Mouse (Mus musculus) heart, embryonic 11.5 days (tissue): Measurements from ENCODE around the gene Wfdc13. TPM values are rescaled to one million over a fixed set of nuclear protein-coding genes. Genes with fewer than 3 reads are reported as not detected.
A peak's percentile ranks its signal among the peaks of the same experiment; 100 is the strongest.

ENCODE experiments used
- ATAC-seq: fragments of 200-750 bp; cut with Nextera tagmentation; replicated peaks from 2 replicates; pipeline ENCODE4 v1.8.0; 2017; ENCODE audit warnings: moderate library complexity; ENCODE audit not compliant: insufficient number of reproducible peaks, low FRiP score, low TSS enrichment
- H3K27ac ChIP-seq: fragments of 300-500 bp; sonication (generic); 2 replicates; pipeline ENCODE4 v1.5.1; 2014; ENCODE audit warnings: mild to moderate bottlenecking, low read depth, low read length
- H3K27me3 ChIP-seq: fragments of 300-500 bp; sonication (generic); 2 replicates; pipeline ENCODE4 v1.6.1; 2014; ENCODE audit warnings: mild to moderate bottlenecking, low read length, mixed read lengths; ENCODE audit not compliant: control insufficient read depth, insufficient read depth
- H3K36me3 ChIP-seq: fragments of 300-500 bp; sonication (generic); 2 replicates; pipeline ENCODE4 v1.6.1; 2014; ENCODE audit warnings: mild to moderate bottlenecking, low read length, moderate library complexity, mixed read lengths; ENCODE audit not compliant: control insufficient read depth, insufficient read depth
- H3K4me1 ChIP-seq: fragments of 300-500 bp; sonication (generic); 2 replicates; pipeline ENCODE4 v1.6.1; 2014; ENCODE audit warnings: low read length; ENCODE audit not compliant: control insufficient read depth, insufficient read depth
- H3K4me2 ChIP-seq: fragments of 300-500 bp; sonication (generic); 2 replicates; pipeline ENCODE4 v1.6.1; 2014; ENCODE audit warnings: mild to moderate bottlenecking, moderate library complexity
- H3K4me3 ChIP-seq: fragments of 300-500 bp; sonication (generic); 2 replicates; pipeline ENCODE4 v1.5.1; 2014; ENCODE audit warnings: low read depth, low read length
- H3K9ac ChIP-seq: fragments of 300-500 bp; sonication (generic); 2 replicates; pipeline ENCODE4 v1.6.1; 2014; ENCODE audit warnings: mild to moderate bottlenecking, low read depth, low read length, moderate library complexity
- H3K9me3 ChIP-seq: fragments of 300-500 bp; sonication (generic); replicated peaks from 2 replicates; pipeline ENCODE4 v1.6.1; 2016; ENCODE audit warnings: low read length; ENCODE audit not compliant: control insufficient read depth
- WGBS: fragments of 180-500 bp; shearing (Covaris S2); extraction: QIAGEN DNeasy Blood & Tissue Kit; methylation state at CpG from one replicate; pipeline ENCODE4 v1.1.7; 2014; ENCODE audit not compliant: insufficient replicate concordance; 5-methylcytosine and 5-hydroxymethylcytosine counted together
- polyA plus RNA-seq: library from polyadenylated mRNA; unstranded; fragments of >200 nt; fragmentation: Nextera tagmentation; extraction: Ambion mirVana; gene quantifications from 2 replicates; pipeline ENCODE4 v1.2.1, GENCODE M21; 2014

Gene Wfdc13
- polyA plus RNA-seq, 1 experiment from 2014 or later: not detected

- 72% methylated on average over 5 of the region's 5 CpGs for WGBS
- Histone ChIP-seq H3K4me2 (no peak overlapping the region), H3K9me3 (0 out of 2 replicates have a peak, but pooled peaks cover 5% of the 10 kb centered on the region), H3K27me3 (no peaks in the 10 kb centered on the region), H3K9ac (no peak overlapping the region), H3K4me1 (no peaks in the 10 kb centered on the region), H3K36me3 (no peaks in the 10 kb centered on the region), H3K4me3 (no peak overlapping the region), H3K27ac (no peak overlapping the region)
- no peak for ATAC-seq
Measured at GRCm38 (mm10) chr2:164670261-164670660, 14.6 kb upstream of the Wfdc13 start.

- WGBS: 45% methylated on average over 1 of the region's 1 CpGs
- Histone ChIP-seq H3K27me3 (no peaks in the 10 kb centered on the region), H3K27ac (no peak overlapping the region), H3K9ac (no peak overlapping the region), H3K4me2 (no peak overlapping the region), H3K9me3 (0 out of 2 replicates have a peak, but pooled peaks cover 5% of the 10 kb centered on the region), H3K36me3 (no peaks in the 10 kb centered on the region), H3K4me3 (no peak overlapping the region), H3K4me1 (no peaks in the 10 kb centered on the region)
- no peak for ATAC-seq
Measured at GRCm38 (mm10) chr2:164670938-164671337, 14.0 kb upstream of the Wfdc13 start.

- H3K4me3 ChIP-seq: no peak within 1 kb of the TSS
- H3K36me3 ChIP-seq: no peaks in the 10 kb centered on the region
Measured at GRCm38 (mm10) chr2:164673987-164674386, 10.9 kb upstream of the Wfdc13 start, which contains the start of gene Wfdc11. TSS of gene Wfdc11 (minus strand) at chr2:164674087.

GRCm38 (mm10) chr2:164676103-164676502 lies 8.8 kb upstream of the Wfdc13 start:
- 75% methylated on average over 7 of the region's 7 CpGs for WGBS
- Histone ChIP-seq H3K9ac (no peak overlapping the region), H3K27ac (no peak overlapping the region), H3K4me2 (no peak overlapping the region), H3K4me1 (0 out of 2 replicates have a peak, but pooled peaks cover 3% of the 10 kb centered on the region), H3K9me3 (0 out of 2 replicates have a peak, but pooled peaks cover 2% of the 10 kb centered on the region), H3K4me3 (no peak overlapping the region), H3K36me3 (no peaks in the 10 kb centered on the region), H3K27me3 (no peaks in the 10 kb centered on the region)
- ATAC-seq: no peak

More at GRCm38 (mm10) chr2:164673987-164674386, 10.9 kb upstream of the Wfdc13 start, which contains the start of gene Wfdc11:
- ATAC-seq: no peak
- H3K27me3 ChIP-seq: no peaks in the 10 kb centered on the region
- H3K4me1 ChIP-seq: no peaks in the 10 kb centered on the region
- H3K9ac ChIP-seq: no peak within 1 kb of the TSS
- 68% methylated on average over 7 of the region's 7 CpGs for WGBS
- no peak within 1 kb of the TSS for H3K27ac ChIP-seq
- no peak within 1 kb of the TSS for H3K4me2 ChIP-seq
- H3K9me3 ChIP-seq: 0 out of 2 replicates have a peak, but pooled peaks cover 2% of the 10 kb centered on the region

- no peak for ATAC-seq
- Histone ChIP-seq H3K9ac (no peak overlapping the region), H3K4me2 (no peak overlapping the region), H3K27me3 (no peaks in the 10 kb centered on the region), H3K36me3 (no peaks in the 10 kb centered on the region), H3K27ac (no peak overlapping the region), H3K9me3 (0 out of 2 replicates have a peak, but pooled peaks cover 2% of the 10 kb centered on the region), H3K4me3 (no peak overlapping the region), H3K4me1 (0 out of 2 replicates have a peak, but pooled peaks cover 3% of the 10 kb centered on the region)
- 73% methylated on average over 16 of the region's 16 CpGs for WGBS
Measured at GRCm38 (mm10) chr2:164676916-164677685, 7.8 kb upstream of the Wfdc13 start.

GRCm38 (mm10) chr2:164678848-164679625 lies 5.9 kb upstream of the Wfdc13 start:
- peak overlapping the region; percentile 63 for H3K4me2 ChIP-seq
- H3K36me3 ChIP-seq: no peaks in the 10 kb centered on the region
- 0 out of 2 replicates have a peak, but pooled peaks cover 3% of the 10 kb centered on the region for H3K4me1 ChIP-seq
- 0 out of 2 replicates have a peak overlapping the region, but pooled peaks have one; percentile 34 for H3K9ac ChIP-seq
- H3K27ac ChIP-seq: no peak overlapping the region
- no peaks in the 10 kb centered on the region for H3K9me3 ChIP-seq
- peak overlapping the region; percentile 34 for H3K4me3 ChIP-seq
- WGBS: 20% methylated on average over 19 of the region's 19 CpGs
- ATAC-seq: peak; percentile 42; the same call in 1 of the 2 replicates
- no peaks in the 10 kb centered on the region for H3K27me3 ChIP-seq

- no peak overlapping the region for H3K9ac ChIP-seq
- H3K9me3 ChIP-seq: no peaks in the 10 kb centered on the region
- H3K4me2 ChIP-seq: no peak overlapping the region
- no peaks in the 10 kb centered on the region for H3K36me3 ChIP-seq
- 0 out of 2 replicates have a peak, but pooled peaks cover 3% of the 10 kb centered on the region for H3K4me1 ChIP-seq
- WGBS: 46% methylated on average over 3 of the region's 3 CpGs
- H3K4me3 ChIP-seq: no peak overlapping the region
- ATAC-seq: no peak
- H3K27me3 ChIP-seq: no peaks in the 10 kb centered on the region
- H3K27ac ChIP-seq: no peak overlapping the region
Measured at GRCm38 (mm10) chr2:164679906-164680305, 5.0 kb upstream of the Wfdc13 start.

- Histone ChIP-seq H3K27me3 (0 out of 2 replicates have a peak, but pooled peaks cover 3% of the 10 kb centered on the region), H3K4me1 (no peaks in the 10 kb centered on the region), H3K4me3 (no peak within 1 kb of the TSS), H3K4me2 (no peak within 1 kb of the TSS), H3K27ac (no peak within 1 kb of the TSS), H3K9me3 (no peaks in the 10 kb centered on the region), H3K9ac (no peak within 1 kb of the TSS), H3K36me3 (no peaks in the 10 kb centered on the region)
- WGBS: 75% methylated on average over 4 of the region's 4 CpGs
- ATAC-seq: no peak
Measured at GRCm38 (mm10) chr2:164698201-164698600, 13.3 kb downstream of the Wfdc13 start, which contains the start of gene Spint4. TSS of gene Spint4 (plus strand) at chr2:164698501.
